Mouse (Mus musculus) spleen, embryonic (tissue): Measurements from ENCODE around the gene Trim59.

ENCODE experiments used
- CTCF ChIA-PET: fragments of 350-600 bp; sonication (Branson Sonifier 250); formaldehyde crosslinking; loops from one replicate; lab custom pipeline; 2022; lab: Charles Lee

Trim59 gene

DNA sequence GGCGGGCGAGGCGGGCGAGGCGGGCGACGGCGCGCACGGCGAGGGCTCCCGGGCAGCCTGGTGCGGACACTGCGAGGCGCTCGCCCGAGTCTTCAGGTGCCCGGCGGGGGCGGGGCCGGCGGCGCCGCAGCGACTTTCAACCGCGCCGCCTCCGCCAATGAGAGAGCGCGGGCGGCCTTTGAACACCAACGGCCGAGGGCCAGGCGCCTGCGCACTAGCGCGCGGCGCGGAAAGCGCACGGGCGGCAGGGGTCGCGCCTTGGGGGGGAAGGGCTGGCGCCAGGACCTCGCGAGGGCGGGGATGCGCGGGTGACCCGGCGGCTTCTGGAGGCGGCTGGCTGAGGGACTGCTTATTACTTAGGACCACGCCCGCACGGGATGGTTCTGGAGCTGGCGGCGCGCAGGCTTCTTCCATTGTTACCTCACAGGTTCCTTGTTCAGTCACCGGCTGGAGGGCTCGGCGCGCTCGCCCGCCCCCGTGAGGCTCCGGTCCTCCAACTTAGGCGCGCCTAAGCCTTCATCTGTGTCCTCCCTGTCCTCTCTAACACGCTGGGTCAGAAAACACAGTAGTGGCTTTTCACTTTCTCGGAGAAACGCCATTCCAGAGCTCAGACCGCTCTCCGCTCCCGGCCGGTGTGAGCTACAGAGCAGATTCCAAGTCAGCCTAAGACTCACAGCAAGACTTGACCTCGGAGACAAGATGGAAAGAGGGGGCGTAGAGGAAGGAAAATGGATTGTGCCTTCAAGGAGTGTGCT, at the start of gene Trim59:
Gene Trim59, minus strand, starts transcription at position 111 of the 755 bp plus-strand sequence.
- CTCF ChIA-PET, result interaction anchor here (0.6 to 1.1 kb wide), 3 partner anchors 13 to 37 kb away, joined by 3 to 4 read pairs (median 3); no protein-coding TSS in a partner anchor

DNA sequence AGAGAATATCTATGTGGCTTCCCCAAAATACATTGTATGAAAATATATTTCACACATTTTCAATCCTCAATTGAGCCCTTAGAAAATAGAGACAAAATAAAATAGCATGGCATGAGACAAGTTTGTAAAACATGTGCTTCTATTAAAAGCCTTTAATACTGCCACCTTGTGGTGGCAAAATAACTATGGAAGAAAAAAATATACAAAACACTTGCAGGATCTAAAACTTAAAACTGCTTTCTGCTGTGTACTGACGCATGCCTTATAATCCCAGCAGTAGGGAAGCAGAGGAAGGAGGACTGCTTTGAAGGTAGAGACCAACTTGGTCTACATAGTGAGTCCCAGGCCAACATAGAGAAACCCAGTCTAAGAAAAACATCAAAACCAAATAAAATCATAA, 19.4 kb upstream of the Trim59 start:
- CTCF ChIA-PET, result interaction anchor here (0.6 kb wide), 1 partner anchor 48 kb away, joined by 4 read pairs; no protein-coding TSS in a partner anchor

DNA sequence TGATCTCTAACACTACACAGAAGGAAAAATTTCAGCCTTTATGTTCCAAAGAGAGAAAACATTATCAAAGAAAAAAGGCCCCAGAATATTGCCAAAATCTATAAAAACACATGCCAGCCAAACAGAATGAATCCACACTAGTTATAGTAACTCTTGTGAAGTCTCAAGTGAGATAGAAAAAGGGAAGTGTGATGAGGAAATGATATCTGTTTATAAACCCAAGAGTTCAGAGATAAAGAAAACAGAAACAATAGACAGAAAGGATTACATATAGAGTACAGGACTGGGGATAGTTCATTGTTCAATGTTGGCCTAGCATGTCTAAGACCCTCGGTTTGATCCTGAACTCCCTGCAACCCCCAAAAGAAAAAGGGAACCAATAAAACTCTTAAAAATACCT, 18.2 kb upstream of the Trim59 start:
- CTCF ChIA-PET, result no interaction called here

DNA sequence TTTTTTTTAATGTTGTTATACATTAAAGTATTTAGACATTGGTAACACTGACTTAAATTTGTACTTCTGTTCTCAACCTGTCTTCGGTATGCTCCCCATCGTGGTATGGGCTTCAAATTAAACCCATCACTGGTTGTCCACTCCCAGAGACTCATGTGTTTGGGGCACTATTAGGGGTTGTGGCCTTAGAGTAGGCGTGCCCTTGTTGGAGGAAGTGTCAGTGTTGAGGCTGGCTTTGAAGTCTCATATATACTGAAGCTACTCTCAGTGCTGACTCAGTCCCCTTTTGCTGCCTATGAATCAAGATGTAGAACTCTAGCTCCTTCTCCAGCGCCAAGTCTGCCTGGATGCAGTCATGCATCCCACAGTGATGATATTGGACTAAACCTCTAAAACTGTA, 16.1 kb upstream of the Trim59 start:
- CTCF ChIA-PET, result interaction anchor here (0.5 to 0.6 kb wide), 2 partner anchors 14 to 175 kb away, joined by 3 read pairs; no protein-coding TSS in a partner anchor

DNA sequence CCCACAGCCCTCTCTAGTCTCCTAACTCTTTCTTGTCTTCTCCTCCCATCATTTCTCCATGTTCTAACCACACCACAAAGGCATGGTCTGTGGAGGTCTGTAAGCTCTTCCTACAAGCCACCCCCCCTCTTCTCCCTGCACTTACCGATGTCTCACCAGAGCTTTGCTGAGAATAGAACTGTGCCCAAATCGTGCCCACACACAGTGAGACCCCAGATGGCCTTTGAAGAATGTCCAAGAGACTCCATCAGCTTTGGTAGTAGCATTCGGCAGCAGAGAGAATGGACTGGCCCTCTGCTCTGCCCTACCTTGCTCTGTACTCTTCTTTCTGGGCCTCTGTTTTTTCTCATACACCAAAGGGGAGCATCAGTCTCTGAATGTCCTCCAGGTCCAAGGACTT, 11.3 kb upstream of the Trim59 start:
- CTCF ChIA-PET, result no interaction called here

GRCm38 (mm10) chr3:69054760-69055432, 10.3 kb upstream of the Trim59 start:
- CTCF ChIA-PET, result no interaction called here

- CTCF ChIA-PET, result interaction anchor here (0.9 kb wide), 1 partner anchor 133 kb away, joined by 3 read pairs; no protein-coding TSS in a partner anchor
Measured at GRCm38 (mm10) chr3:69051894-69052293, 7.3 kb upstream of the Trim59 start.

DNA sequence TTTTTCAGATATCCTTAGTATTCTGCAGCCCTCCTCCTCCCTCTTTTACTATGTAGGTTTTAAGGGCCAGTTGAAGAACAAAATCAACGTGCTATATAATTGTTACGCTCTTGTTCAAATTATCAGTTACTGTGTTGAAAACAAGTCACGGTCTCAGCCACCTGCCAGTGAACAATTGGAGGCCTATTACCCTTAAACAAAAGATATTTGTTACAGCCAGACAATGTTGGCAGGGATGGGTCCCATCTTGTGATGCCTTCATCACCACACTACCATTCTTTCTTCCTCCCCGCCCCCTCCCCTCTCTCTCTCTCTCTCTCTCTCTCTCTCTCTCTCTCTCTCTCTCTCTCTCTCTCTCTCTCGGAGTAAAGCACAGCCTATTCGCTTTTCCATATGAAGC, 4.5 kb upstream of the Trim59 start:
- CTCF ChIA-PET, result interaction anchor here (1.3 kb wide), 1 partner anchor 392 kb away, joined by 5 read pairs; no protein-coding TSS in a partner anchor

GRCm38 (mm10) chr3:69047684-69048083, 3.1 kb upstream of the Trim59 start:
- CTCF ChIA-PET, result no interaction called here

- CTCF ChIA-PET, result interaction anchor here (0.7 kb wide), 2 partner anchors 14 to 351 kb away, joined by 3 read pairs; no protein-coding TSS in a partner anchor
Measured at GRCm38 (mm10) chr3:69046509-69046908, 2.0 kb upstream of the Trim59 start.

GRCm38 (mm10) chr3:69045750-69046149, 1.2 kb upstream of the Trim59 start:
- CTCF ChIA-PET, result interaction anchor here (0.6 to 0.7 kb wide), 2 partner anchors 14 to 350 kb away, joined by 3 read pairs; no protein-coding TSS in a partner anchor

- CTCF ChIA-PET, result interaction anchor here (0.6 to 1.1 kb wide), 2 partner anchors 13 to 37 kb away, joined by 3 to 4 read pairs; no protein-coding TSS in a partner anchor
Measured at GRCm38 (mm10) chr3:69045400-69045703, 797 bp upstream of the Trim59 start.

DNA sequence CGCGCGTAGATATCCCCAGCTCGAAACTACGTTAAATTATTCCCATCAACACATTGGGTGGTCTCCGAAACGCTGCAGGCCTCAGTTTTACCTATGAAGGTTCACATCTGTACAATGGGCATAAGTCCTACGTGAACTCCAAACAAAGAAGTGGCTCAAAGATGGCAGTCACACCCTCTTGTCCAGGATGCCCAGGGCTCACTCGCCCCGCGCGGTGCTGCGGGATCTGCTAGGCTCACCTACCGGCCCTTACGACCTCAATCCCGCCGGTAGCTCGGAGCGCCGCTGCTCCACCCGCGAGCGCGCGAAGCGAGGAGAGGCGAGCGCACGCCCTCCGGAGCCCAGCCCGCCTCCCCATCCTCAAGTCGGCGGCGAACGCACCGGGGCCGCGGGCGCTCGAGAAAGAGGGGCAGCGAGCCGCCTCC, 376 bp downstream of the Trim59 start:
- CTCF ChIA-PET, result interaction anchor here (0.6 to 1.1 kb wide), 2 partner anchors 24 to 36 kb away, joined by 3 to 4 read pairs; no protein-coding TSS in a partner anchor

DNA sequence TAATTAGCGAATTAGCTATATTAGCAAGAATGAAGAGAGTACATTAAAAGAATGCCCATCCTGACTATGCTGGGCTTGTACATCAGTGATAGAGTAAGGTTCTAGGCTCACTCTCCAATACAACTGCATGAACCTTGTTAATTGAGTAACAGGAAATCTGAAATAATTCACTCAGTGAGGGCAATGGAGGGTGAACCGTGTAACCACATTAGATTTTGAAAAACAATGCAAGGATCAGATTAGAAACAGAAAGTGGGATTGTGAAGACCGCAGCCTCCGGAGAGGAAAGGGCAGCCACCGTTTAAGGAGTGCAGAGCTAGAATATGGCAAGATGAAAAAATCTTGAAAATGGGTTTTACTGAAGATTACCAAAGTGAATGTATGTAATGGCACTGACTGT, 3.3 kb downstream of the Trim59 start:
- CTCF ChIA-PET, result no interaction called here

GRCm38 (mm10) chr3:69040105-69040504, 4.5 kb downstream of the Trim59 start:
- CTCF ChIA-PET, result interaction anchor here (0.6 to 0.9 kb wide), 2 partner anchors 17 to 20 kb away, joined by 3 read pairs; no protein-coding TSS in a partner anchor

DNA sequence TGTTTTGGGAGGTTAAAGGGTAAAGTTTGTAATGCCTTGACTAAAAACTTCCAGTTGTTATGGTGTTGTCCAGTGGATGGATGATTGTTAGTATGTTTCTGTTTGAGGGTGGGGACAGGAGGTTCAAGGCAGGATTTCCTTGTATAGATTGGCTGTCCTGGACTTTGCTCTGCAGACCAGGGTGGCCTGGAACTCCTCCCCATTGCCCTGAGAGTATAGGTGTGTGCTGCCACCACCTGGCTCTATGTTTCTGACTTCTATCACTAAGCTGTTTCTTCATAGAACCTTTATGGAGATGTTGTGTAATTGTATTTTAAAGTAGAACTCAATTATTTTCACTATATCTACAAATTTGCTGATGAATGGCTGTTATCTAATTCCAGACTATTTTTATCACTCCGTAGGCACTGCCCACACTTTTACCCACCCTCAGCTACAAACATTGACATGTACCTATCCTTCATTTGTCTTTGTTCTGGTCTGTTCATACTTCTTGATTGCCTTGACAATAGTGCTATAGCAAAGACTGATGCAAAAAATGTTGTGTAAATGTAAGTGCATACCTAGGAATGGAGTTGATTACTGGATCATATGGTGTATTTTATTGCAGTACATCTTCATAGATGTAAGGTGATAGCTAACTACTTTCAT, 18.3 kb downstream of the Trim59 start:
- CTCF ChIA-PET, result no interaction called here

GRCm38 (mm10) chr3:69020764-69021163, 23.8 kb downstream of the Trim59 start:
- CTCF ChIA-PET, result interaction anchor here (0.6 to 0.8 kb wide), 3 partner anchors 19 to 58 kb away, joined by 3 read pairs; no protein-coding TSS in a partner anchor

DNA sequence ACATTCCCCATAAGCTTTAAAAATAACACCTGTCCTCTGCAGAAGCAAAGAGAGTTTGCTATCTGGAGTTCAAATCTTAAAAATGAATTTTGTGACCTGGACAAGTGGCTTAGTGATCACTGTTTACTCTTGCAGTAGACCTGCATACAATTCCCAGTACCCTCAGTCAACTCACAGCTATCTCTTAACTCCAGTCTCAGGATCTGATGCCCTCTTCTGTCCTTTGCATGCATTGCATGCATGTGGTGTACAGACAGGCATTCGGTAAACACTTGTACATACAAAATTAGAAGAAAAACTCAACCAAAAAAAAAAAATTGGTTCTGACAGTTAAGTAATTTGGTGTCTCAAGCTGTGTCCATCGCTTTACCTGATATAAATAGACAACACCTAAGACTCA, 24.3 kb downstream of the Trim59 start:
- CTCF ChIA-PET, result interaction anchor here (0.6 to 0.9 kb wide), 4 partner anchors 9 to 24 kb away, joined by 3 to 5 read pairs (median 3); no protein-coding TSS in a partner anchor

- CTCF ChIA-PET, result interaction anchor here (0.6 to 0.7 kb wide), 2 partner anchors 46 to 88 kb away, joined by 3 to 6 read pairs; no protein-coding TSS in a partner anchor
Measured at GRCm38 (mm10) chr3:69018635-69019034, 25.9 kb downstream of the Trim59 start.

DNA sequence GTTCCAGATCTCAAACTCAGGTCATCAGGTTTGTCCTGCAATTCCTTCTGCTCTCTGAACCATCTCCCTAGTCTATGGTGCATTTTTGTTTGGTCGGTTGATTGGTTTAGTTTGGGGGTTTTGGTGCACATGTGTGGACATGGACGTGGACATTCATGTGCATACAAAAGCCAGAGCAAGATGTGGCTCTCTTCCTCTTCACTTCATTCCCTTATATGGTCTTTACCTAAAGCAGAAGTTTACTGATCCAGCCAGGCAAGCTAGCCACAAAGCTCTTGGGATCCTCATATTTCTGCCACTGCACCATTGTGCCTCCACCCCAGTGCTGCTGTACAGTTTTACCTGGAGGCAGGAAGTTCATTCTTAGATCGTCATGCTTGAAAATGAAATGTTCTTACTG, 27.4 kb downstream of the Trim59 start:
- CTCF ChIA-PET, result no interaction called here

GRCm38 (mm10) chr3:69008873-69009272, 35.7 kb downstream of the Trim59 start:
- CTCF ChIA-PET, result no interaction called here
